Mouse (Mus musculus): Measurements from ENCODE around the gene Cops7a. TPM values are rescaled to one million over a fixed set of nuclear protein-coding genes. Genes with fewer than 3 reads are reported as not detected.

Gene Cops7a
- polyA plus RNA-seq (2012; rRNA removed), result 135 and 153 TPM in 2 replicates

DNA sequence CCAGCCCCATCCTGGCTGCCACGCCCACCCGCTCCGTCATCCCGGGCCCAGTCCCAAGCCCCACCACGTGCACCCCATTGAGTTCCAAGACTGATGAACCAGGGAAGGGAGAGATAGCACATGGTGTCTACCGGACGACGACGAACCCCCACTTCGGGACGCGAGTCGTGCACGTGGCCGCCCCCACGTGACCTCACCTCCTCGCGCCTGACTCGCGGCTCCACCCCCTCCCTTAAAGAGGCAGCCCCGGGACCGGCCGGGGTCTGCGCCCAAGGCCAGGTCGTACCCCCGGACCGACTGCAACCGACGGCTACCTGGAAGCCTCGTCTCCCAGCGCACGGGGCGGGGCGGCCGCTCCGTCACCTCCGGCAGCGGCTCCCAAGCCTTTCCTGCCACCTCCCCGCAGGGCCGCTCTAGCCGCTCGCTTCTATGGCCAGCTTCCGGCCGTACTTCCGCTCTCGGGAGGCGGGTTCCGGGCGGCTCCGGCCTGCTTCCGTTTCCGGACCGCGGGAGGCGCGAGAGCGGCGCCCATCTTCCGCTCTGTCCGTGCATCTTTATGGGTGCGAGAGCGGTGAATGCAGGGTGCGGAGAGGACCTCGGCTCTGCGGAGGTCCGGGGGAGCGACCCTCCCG is at the start of gene Cops7a:
Cops7a (minus strand) TSS at position 451 of the 632 bp plus-strand sequence.

DNA sequence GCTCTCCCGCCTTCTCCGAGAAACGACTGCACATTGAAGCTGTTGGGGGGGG is 43.6 kb upstream of the Cops7a start, which contains the start of gene Zfp384:
Zfp384 (plus strand) TSS at position 17 of the 52 bp plus-strand sequence.

DNA sequence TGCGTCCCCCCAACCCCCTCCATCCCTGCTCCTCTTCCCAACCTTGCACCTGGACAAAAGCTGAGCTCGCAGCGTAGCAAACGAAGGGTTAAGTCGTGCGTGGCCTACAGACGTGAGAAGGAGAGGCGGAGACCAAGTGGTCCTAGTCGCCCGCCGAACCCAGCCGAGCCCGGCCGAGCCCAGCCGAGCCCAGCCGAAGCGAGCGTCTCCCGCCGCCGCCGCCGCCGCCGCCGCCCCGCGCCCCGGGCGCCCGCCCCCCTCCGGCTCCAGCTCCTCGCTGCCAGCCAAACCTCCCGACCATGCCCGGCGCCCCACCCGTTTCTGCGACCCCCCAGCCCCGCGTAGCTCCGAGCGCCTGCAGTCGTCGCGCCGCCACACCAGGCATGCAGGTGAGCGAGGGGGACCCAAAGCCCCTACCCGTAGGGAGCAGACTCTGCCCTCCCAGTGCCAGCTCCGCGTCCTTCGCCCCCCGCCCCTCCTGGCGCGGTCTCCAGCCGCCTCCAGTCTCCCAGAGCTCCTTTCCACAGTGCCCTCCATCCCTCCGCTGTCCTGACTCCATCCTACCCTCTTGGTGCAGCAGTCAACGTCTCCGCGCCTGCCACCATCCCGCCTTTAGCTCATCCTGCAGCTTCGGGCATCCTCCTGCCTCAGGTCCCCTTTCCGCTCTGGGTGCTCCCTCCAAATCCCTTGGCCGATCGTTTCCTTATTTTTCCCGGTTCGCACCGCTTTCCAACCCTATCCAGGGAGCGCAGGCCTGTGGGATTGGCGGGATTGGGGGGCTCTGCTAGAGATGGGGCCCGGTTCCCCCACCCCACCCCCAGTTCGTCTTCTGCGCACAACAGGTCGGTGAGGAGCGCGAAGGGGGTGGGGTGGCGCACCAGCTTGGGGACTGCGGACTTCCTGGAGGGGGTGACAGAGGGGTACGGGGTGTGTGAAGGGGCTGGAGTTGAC is 31.5 kb upstream of the Cops7a start, which contains the start of gene Pianp:
Pianp (plus strand) TSS at position 144 of the 951 bp plus-strand sequence.

DNA sequence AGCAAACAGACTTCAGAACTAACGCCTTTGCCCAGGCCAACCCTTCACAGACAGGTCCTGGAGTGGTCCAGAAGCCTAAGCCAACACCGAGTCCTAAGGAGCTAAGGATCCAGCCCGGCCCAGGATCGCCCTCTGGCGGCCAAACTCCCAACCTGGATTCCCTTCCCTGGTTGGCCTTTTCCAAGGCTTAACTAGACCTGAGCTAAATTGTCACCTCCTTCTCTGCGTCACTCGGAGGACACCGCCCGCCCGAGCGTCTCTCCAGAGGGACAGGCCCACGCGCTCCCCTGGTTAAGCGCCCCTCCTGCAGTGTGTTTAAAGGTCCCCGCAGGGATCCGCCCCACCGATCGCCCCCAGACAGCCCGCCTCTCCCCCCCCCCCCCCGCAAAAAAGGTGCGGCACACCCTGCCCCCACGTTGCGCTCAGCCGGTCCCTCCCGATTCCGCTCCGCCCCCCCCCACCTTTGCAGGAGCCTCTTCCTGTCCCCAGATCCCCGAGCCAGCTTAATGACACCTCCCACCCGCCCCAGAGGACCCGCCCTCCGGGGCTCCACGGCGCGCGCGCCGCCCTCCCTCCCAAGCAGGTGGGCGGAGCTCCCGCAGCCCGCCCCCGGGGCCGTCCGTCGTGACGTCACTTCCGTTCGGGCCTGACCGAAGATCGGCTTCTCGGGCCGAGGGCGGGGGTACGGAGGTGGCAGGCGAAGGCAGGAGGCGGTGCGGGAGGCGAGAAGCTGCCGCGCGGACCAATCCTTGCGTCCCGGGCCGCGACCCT is 34.4 kb downstream of the Cops7a start, which contains the start of gene Mlf2:
Mlf2 (plus strand) TSS at position 633 of the 771 bp plus-strand sequence.

DNA sequence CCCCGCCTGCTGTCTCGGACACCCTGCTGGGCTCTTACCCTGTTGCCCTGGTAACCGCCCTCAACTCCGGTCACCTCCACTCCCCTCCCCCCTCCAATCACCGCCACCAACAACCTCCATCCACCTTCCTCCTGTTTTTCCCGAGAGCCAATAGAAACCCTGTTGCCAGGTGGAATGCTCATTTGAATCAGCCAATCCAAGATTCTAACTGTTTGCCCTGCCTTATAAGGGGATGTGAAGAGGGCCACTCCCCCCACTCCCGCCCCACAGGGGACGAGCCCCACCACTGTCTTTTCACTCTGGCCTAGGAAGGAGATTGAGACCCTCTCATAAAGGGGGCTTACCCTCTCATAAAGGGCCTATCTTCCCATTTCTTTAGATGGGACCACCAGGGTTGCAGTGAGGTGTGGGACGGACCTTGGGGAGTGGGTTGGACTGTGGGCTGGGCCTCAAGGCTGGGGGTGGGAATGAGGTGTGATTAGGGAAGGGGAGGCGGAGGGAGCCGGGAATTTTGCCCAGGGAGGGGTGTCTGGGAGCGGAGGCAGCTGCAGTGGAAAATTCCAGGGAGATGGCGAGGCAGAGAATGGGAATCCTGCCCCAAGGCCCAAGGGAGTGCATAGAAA is 45.5 kb downstream of the Cops7a start, which contains the start of gene Ptms:
Ptms (minus strand) TSS at position 409 of the 623 bp plus-strand sequence.

DNA sequence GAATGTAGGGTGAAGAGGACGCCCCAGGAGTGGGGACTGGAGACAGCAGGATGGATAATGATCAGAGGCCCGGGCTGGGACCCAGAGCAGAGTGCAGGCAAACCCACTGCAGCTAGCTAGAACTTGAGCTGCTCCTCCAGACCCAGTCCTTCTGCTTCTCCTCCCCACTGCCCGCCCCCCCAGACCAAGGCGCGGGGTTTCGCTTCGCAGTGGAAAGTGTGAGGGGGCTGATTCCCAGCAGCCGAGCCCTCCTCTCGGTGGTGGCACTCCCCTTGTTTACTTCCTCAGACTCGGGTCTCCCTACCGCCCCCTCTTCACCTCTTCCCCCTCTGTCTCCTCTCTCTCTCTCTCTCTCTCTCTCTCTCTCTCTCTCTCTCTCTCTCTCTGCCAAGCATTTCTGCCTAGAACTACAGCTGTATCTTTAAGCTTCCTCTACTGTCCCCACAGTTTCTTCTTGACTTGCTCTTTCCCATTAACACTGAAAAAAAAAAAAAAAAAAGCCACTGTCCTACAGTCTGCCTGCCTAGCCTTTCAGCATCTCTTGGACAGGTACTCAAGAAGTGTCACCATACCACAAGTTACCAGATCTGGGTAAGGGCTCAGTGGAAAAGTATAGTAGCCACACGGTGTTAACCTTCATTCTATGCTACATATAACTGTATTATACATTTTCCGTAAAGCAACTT is 53.7 kb downstream of the Cops7a start, which contains the start of gene Lag3:
Lag3 (minus strand) TSS at position 173 of the 686 bp plus-strand sequence.

Other genes with a start within 250 kb of the Cops7a start
- 5.3 and 6.1 TPM in 2 replicates for gene Ptpn6, start 226.8 kb downstream of the Cops7a start, polyA plus RNA-seq (2012; rRNA removed)
- gene Grcc10, start 224.2 kb downstream of the Cops7a start, polyA plus RNA-seq (2012; rRNA removed), result 499 and 546 TPM in 2 replicates
- gene Gm45234, start 209.5 kb downstream of the Cops7a start, polyA plus RNA-seq (2012; rRNA removed), result not detected in 2 replicates
- 77.8 and 103 TPM in 2 replicates for gene Atn1, start 209.0 kb downstream of the Cops7a start, polyA plus RNA-seq (2012; rRNA removed)
- gene Eno2, start 195.9 kb downstream of the Cops7a start, polyA plus RNA-seq (2012; rRNA removed), result 56.4 and 62.0 TPM in 2 replicates
- 9.0 and 9.4 TPM in 2 replicates for gene Lrrc23, start 185.8 kb downstream of the Cops7a start, polyA plus RNA-seq (2012; rRNA removed)
- gene Spsb2, start 156.9 kb downstream of the Cops7a start, polyA plus RNA-seq (2012; rRNA removed), result 5.4 and 8.0 TPM in 2 replicates
- gene Tpi1, start 151.2 kb downstream of the Cops7a start, polyA plus RNA-seq (2012; rRNA removed), result 409 and 429 TPM in 2 replicates
- gene Usp5, start 136.1 kb downstream of the Cops7a start, polyA plus RNA-seq (2012; rRNA removed), result 138 and 145 TPM in 2 replicates
- 76.7 and 102 TPM in 2 replicates for gene Cdca3, start 136.0 kb downstream of the Cops7a start, polyA plus RNA-seq (2012; rRNA removed)
- 2.1 and 2.5 TPM in 2 replicates for gene Gnb3, start 125.3 kb downstream of the Cops7a start, polyA plus RNA-seq (2012; rRNA removed)
- 143 and 182 TPM in 2 replicates for gene P3h3, start 107.8 kb downstream of the Cops7a start, polyA plus RNA-seq (2012; rRNA removed)
- 72.7 and 75.1 TPM in 2 replicates for gene Gpr162, start 101.6 kb downstream of the Cops7a start, polyA plus RNA-seq (2012; rRNA removed)
- 0.18 and 0.20 TPM in 2 replicates for gene Cd4, start 77.3 kb downstream of the Cops7a start, polyA plus RNA-seq (2012; rRNA removed)
- 4.0 and 4.2 TPM in 2 replicates for gene Lag3, start 53.8 kb downstream of the Cops7a start, polyA plus RNA-seq (2012; rRNA removed)
- 2,372 and 2,516 TPM in 2 replicates for gene Ptms, start 45.4 kb downstream of the Cops7a start, polyA plus RNA-seq (2012; rRNA removed)
- gene Mlf2, start 34.2 kb downstream of the Cops7a start, polyA plus RNA-seq (2012; rRNA removed), result 531 and 537 TPM in 2 replicates
- gene Pianp, start 31.2 kb upstream of the Cops7a start, polyA plus RNA-seq (2012; rRNA removed), result 36.3 and 46.5 TPM in 2 replicates
- 104 and 109 TPM in 2 replicates for gene Zfp384, start 43.6 kb upstream of the Cops7a start, polyA plus RNA-seq (2012; rRNA removed)
- gene Ing4, start 74.2 kb upstream of the Cops7a start, polyA plus RNA-seq (2012; rRNA removed), result 150 and 154 TPM in 2 replicates
- 33.4 and 35.8 TPM in 2 replicates for gene Acrbp, start 84.2 kb upstream of the Cops7a start, polyA plus RNA-seq (2012; rRNA removed)
- 0.57 and 1.2 TPM in 2 replicates for gene Lpar5, start 102.4 kb upstream of the Cops7a start, polyA plus RNA-seq (2012; rRNA removed)
- gene Chd4, start 130.4 kb upstream of the Cops7a start, polyA plus RNA-seq (2012; rRNA removed), result 123 and 129 TPM in 2 replicates
- gene Nop2, start 166.4 kb upstream of the Cops7a start, polyA plus RNA-seq (2012; rRNA removed), result 41.9 and 42.5 TPM in 2 replicates
- 30.9 and 37.7 TPM in 2 replicates for gene Iffo1, start 179.7 kb upstream of the Cops7a start, polyA plus RNA-seq (2012; rRNA removed)
- gene Gapdh, start 200.9 kb upstream of the Cops7a start, polyA plus RNA-seq (2012; rRNA removed), result 2,744 and 3,766 TPM in 2 replicates
- 207 and 239 TPM in 2 replicates for gene Ncapd2, start 226.2 kb upstream of the Cops7a start, polyA plus RNA-seq (2012; rRNA removed)
- gene Mrpl51, start 226.3 kb upstream of the Cops7a start, polyA plus RNA-seq (2012; rRNA removed), result 67.8 and 68.4 TPM in 2 replicates

Measured in central nervous system, embryonic 14 days (tissue).